Mouse (Mus musculus): ENCODE measurements around the gene Mical3. TPM values are rescaled to one million over a fixed set of nuclear protein-coding genes. Genes with fewer than 3 reads are reported as not detected.

Gene Mical3
- total and polyA plus RNA-seq, 2 experiments from 2014 or later, result 17.5 to 78.7 TPM

- Histone ChIP-seq H3K4me2 (ENCODE audit: low read depth) (no peak overlapping the region), H3K36me3 (ENCODE audit: insufficient read depth) (no peaks in the 10 kb centered on the region), H3K4me3 (ENCODE audit: low read depth, low read length) (no peak overlapping the region), H3K27me3 (ENCODE audit: insufficient read depth, low read length) (no peaks in the 10 kb centered on the region), H3K9ac (no peak overlapping the region), H3K4me1 (ENCODE audit: insufficient read depth) (no peaks in the 10 kb centered on the region), H3K9me3 (ENCODE audit: low read length) (no peaks in the 10 kb centered on the region), H3K27ac (ENCODE audit: low read depth, low read length) (no peak overlapping the region)
- no peak for ATAC-seq
- no peak for TF ChIP-seq CTCF (IDR thresholded peaks at IDR 0.05; ENCODE audit: low read depth)
- DNase-seq, result no peak
- WGBS, result 74% methylated on average over 10 of the region's 10 CpGs
Measured at GRCm38 (mm10) chr6:121116434-121116833, 14.4 kb downstream of the Mical3 start.

GRCm38 (mm10) chr6:121111448-121112055 lies 19.2 kb downstream of the Mical3 start:
- no peak overlapping the region for H3K9ac ChIP-seq
- DNase-seq (no peak), ATAC-seq (no peak)
- no peak overlapping the region for H3K4me3 ChIP-seq (ENCODE audit: low read depth, low read length)
- WGBS, result 70% methylated on average over 10 of the region's 10 CpGs
- H3K9me3 ChIP-seq (ENCODE audit: low read length), result no peaks in the 10 kb centered on the region
- TF ChIP-seq CTCF (IDR thresholded peaks at IDR 0.05; ENCODE audit: low read depth), result no peak
- H3K27ac ChIP-seq (ENCODE audit: low read depth, low read length), result no peak overlapping the region
- H3K4me1 ChIP-seq (ENCODE audit: insufficient read depth), result peaks cover 10% of the 10 kb centered on the region
- H3K27me3 ChIP-seq (ENCODE audit: insufficient read depth, low read length), result no peaks in the 10 kb centered on the region
- H3K4me2 ChIP-seq (ENCODE audit: low read depth), result no peak overlapping the region
- H3K36me3 ChIP-seq (ENCODE audit: insufficient read depth), result no peaks in the 10 kb centered on the region; the same call in 1 of the 2 replicates

GRCm38 (mm10) chr6:121109998-121110603 lies 20.7 kb downstream of the Mical3 start:
- no peak for TF ChIP-seq CTCF (IDR thresholded peaks at IDR 0.05; ENCODE audit: low read depth)
- peak overlapping the region; percentile 91 for H3K27ac ChIP-seq (ENCODE audit: low read depth, low read length)
- H3K4me2 ChIP-seq (ENCODE audit: low read depth), result peak overlapping the region; percentile 93
- ATAC-seq (peak; percentile 98), DNase-seq (peak; percentile 96)
- H3K4me3 ChIP-seq (ENCODE audit: low read depth, low read length), result peak overlapping the region; percentile 90
- H3K27me3 ChIP-seq (ENCODE audit: insufficient read depth, low read length), result no peaks in the 10 kb centered on the region
- no peaks in the 10 kb centered on the region for H3K9me3 ChIP-seq (ENCODE audit: low read length)
- H3K4me1 ChIP-seq (ENCODE audit: insufficient read depth), result peaks cover 10% of the 10 kb centered on the region
- peak overlapping the region; percentile 82 for H3K9ac ChIP-seq
- under 1% methylated on average over 36 of the region's 42 CpGs for WGBS
- H3K36me3 ChIP-seq (ENCODE audit: insufficient read depth), result no peaks in the 10 kb centered on the region; the same call in 1 of the 2 replicates

- DNase-seq, result peak; percentile 54
- H3K4me1 ChIP-seq (ENCODE audit: insufficient read depth), result peaks cover 10% of the 10 kb centered on the region
- no peaks in the 10 kb centered on the region for H3K27me3 ChIP-seq (ENCODE audit: insufficient read depth, low read length)
- H3K36me3 ChIP-seq (ENCODE audit: insufficient read depth), result no peaks in the 10 kb centered on the region; the same call in 1 of the 2 replicates
- H3K9ac ChIP-seq, result peak overlapping the region; percentile 82
- peak overlapping the region; percentile 90 for H3K4me3 ChIP-seq (ENCODE audit: low read depth, low read length)
- peak overlapping the region; percentile 93 for H3K4me2 ChIP-seq (ENCODE audit: low read depth)
- peak; percentile 41; the same call in 1 of the 2 replicates for TF ChIP-seq CTCF (IDR thresholded peaks at IDR 0.05; ENCODE audit: low read depth)
- peak; percentile 14 for ATAC-seq
- 3% methylated on average over 51 of the region's 52 CpGs for WGBS
- peak overlapping the region; percentile 91 for H3K27ac ChIP-seq (ENCODE audit: low read depth, low read length)
- no peaks in the 10 kb centered on the region for H3K9me3 ChIP-seq (ENCODE audit: low read length)
Measured at GRCm38 (mm10) chr6:121109181-121109981, 21.4 kb downstream of the Mical3 start.

GRCm38 (mm10) chr6:121108075-121108474 lies 22.7 kb downstream of the Mical3 start:
- H3K4me2 ChIP-seq (ENCODE audit: low read depth), result no peak overlapping the region
- no peak for TF ChIP-seq CTCF (IDR thresholded peaks at IDR 0.05; ENCODE audit: low read depth)
- H3K36me3 ChIP-seq (ENCODE audit: insufficient read depth), result no peaks in the 10 kb centered on the region; the same call in 1 of the 2 replicates
- H3K4me1 ChIP-seq (ENCODE audit: insufficient read depth), result peaks cover 10% of the 10 kb centered on the region
- 68% methylated on average over 1 of the region's 1 CpGs for WGBS
- DNase-seq (no peak), ATAC-seq (no peak)
- H3K9ac ChIP-seq, result no peak overlapping the region
- H3K4me3 ChIP-seq (ENCODE audit: low read depth, low read length), result no peak overlapping the region
- no peak overlapping the region for H3K27ac ChIP-seq (ENCODE audit: low read depth, low read length)
- no peaks in the 10 kb centered on the region for H3K27me3 ChIP-seq (ENCODE audit: insufficient read depth, low read length)
- no peaks in the 10 kb centered on the region for H3K9me3 ChIP-seq (ENCODE audit: low read length)

GRCm38 (mm10) chr6:121106711-121107405 lies 23.9 kb downstream of the Mical3 start:
- Histone ChIP-seq H3K27ac (ENCODE audit: low read depth, low read length) (no peak overlapping the region), H3K9ac (no peak overlapping the region), H3K4me3 (ENCODE audit: low read depth, low read length) (no peak overlapping the region), H3K27me3 (ENCODE audit: insufficient read depth, low read length) (no peaks in the 10 kb centered on the region), H3K4me2 (ENCODE audit: low read depth) (no peak overlapping the region), H3K36me3 (ENCODE audit: insufficient read depth) (no peaks in the 10 kb centered on the region; the same call in 1 of the 2 replicates), H3K4me1 (ENCODE audit: insufficient read depth) (peaks cover 10% of the 10 kb centered on the region), H3K9me3 (ENCODE audit: low read length) (no peaks in the 10 kb centered on the region)
- WGBS, result 92% methylated on average over 16 of the region's 16 CpGs
- no peak for TF ChIP-seq CTCF (IDR thresholded peaks at IDR 0.05; ENCODE audit: low read depth)
- no peak for DNase-seq
- ATAC-seq, result no peak

Data from forebrain, postnatal 0 days (tissue).